Mouse (Mus musculus): ENCODE measurements around the gene Otulinl.
"Not testable (repeated sequence)": the region's sequence is repeated elsewhere in the genome, so short reads cannot be mapped to it uniquely, and the experiment has no call there.

The Otulinl gene

GRCm38 (mm10) chr15:27681419-27682187, at the start of gene Otulinl:
Otulinl (minus strand) TSS chr15:27681579.
- peak; percentile 92 for DNase-seq (ENCODE audit: extremely low spot score)

- no peak for DNase-seq (ENCODE audit: extremely low spot score)
These were observed 44.8 kb upstream of the Otulinl start for GRCm38 (mm10) chr15:27726228-27726627.

GRCm38 (mm10) chr15:27724796-27725680, 43.7 kb upstream of the Otulinl start:
- DNase-seq (ENCODE audit: extremely low spot score), result no peak

GRCm38 (mm10) chr15:27724298-27724697, 42.9 kb upstream of the Otulinl start:
- DNase-seq (ENCODE audit: extremely low spot score), result no peak

GRCm38 (mm10) chr15:27723746-27724145, 42.4 kb upstream of the Otulinl start:
- DNase-seq (ENCODE audit: extremely low spot score), result no peak

GRCm38 (mm10) chr15:27720297-27720696, 38.9 kb upstream of the Otulinl start:
- not testable (repeated sequence) for DNase-seq (ENCODE audit: extremely low spot score)

GRCm38 (mm10) chr15:27718668-27719067, 37.3 kb upstream of the Otulinl start:
- no peak for DNase-seq (ENCODE audit: extremely low spot score)

- DNase-seq (ENCODE audit: extremely low spot score), result peak; percentile 25
These were observed 34.0 kb upstream of the Otulinl start for GRCm38 (mm10) chr15:27715331-27715730.

- no peak for DNase-seq (ENCODE audit: extremely low spot score)
These were observed 29.3 kb upstream of the Otulinl start for GRCm38 (mm10) chr15:27710698-27711097.

GRCm38 (mm10) chr15:27708968-27709612, 27.7 kb upstream of the Otulinl start:
- no peak for DNase-seq (ENCODE audit: extremely low spot score)

- no peak for DNase-seq (ENCODE audit: extremely low spot score)
These were observed 27.1 kb upstream of the Otulinl start for GRCm38 (mm10) chr15:27708499-27708898.

GRCm38 (mm10) chr15:27702972-27703313, 21.6 kb upstream of the Otulinl start:
- DNase-seq (ENCODE audit: extremely low spot score), result no peak

GRCm38 (mm10) chr15:27702031-27702971, 20.9 kb upstream of the Otulinl start:
- DNase-seq (ENCODE audit: extremely low spot score), result no peak

- DNase-seq (ENCODE audit: extremely low spot score), result no peak
These were observed 16.3 kb upstream of the Otulinl start for GRCm38 (mm10) chr15:27697632-27698031.

GRCm38 (mm10) chr15:27693235-27693634, 11.9 kb upstream of the Otulinl start:
- no peak for DNase-seq (ENCODE audit: extremely low spot score)

- no peak for DNase-seq (ENCODE audit: extremely low spot score)
These were observed 10.8 kb upstream of the Otulinl start for GRCm38 (mm10) chr15:27692161-27692560.

- DNase-seq (ENCODE audit: extremely low spot score), result no peak
These were observed 9.8 kb upstream of the Otulinl start for GRCm38 (mm10) chr15:27691213-27691612.

GRCm38 (mm10) chr15:27688041-27688651, 6.8 kb upstream of the Otulinl start:
- DNase-seq (ENCODE audit: extremely low spot score), result no peak

GRCm38 (mm10) chr15:27684813-27685212, 3.4 kb upstream of the Otulinl start:
- DNase-seq (ENCODE audit: extremely low spot score), result no peak

- DNase-seq (ENCODE audit: extremely low spot score), result no peak
These were observed 1.8 kb upstream of the Otulinl start for GRCm38 (mm10) chr15:27683206-27683605.

- peak; percentile 38 for DNase-seq (ENCODE audit: extremely low spot score)
These were observed 1.2 kb upstream of the Otulinl start for GRCm38 (mm10) chr15:27682619-27683018.

All from embryo, embryonic 9.5 days (tissue).